Mouse (Mus musculus): Measurements from ENCODE around the gene En1.

En1 gene

DNA sequence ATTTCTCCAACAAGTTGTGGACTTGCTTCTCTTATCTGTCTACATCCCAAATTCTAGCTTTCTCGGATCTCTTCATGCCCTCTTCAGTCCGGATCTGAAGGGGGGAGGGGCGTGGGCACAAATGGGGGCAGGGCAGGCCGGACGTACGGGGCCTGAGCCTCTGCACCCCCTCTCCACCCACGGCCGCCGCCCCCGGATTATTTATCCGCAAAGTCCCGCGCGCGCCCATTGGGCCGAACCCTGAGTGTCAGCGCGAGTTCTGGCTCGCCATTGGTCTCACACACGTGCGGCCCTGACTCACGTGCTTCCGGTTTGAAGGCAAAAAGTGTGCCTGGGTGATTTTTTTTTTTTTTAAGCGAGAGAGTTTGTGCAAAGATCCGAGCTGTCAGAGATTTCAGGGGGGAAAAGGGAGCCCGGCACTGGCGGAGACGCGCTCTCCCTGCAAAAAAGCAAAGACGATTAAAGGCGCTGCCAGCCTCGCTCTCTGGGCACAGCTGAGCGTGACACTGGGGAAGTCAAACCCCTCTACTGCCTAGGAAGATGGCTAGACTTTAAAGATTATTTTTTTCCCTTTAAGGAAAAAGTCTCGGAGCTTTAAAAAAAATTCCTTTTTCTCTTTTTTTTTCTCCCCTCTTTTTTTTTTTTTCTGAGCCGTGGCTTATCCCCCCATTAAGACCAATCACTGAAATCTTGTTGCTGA lies at the start of gene En1:
TSS of gene En1 (plus strand) at position 388 of the 700 bp plus-strand sequence.
- in situ Hi-C loops (cut with MboI; ENCODE audit: low sequenced_read_pairs): no loop called here

- in situ Hi-C loops (cut with MboI; ENCODE audit: low sequenced_read_pairs): no loop called here
These were observed 45.0 kb upstream of the En1 start for GRCm38 (mm10) chr1:120556926-120557846.

GRCm38 (mm10) chr1:120558341-120559285 lies 43.6 kb upstream of the En1 start:
- in situ Hi-C loops (cut with MboI; ENCODE audit: low sequenced_read_pairs): no loop called here

- in situ Hi-C loops (cut with MboI; ENCODE audit: low sequenced_read_pairs): no loop called here
These were observed 42.3 kb upstream of the En1 start for GRCm38 (mm10) chr1:120559911-120560310.

- in situ Hi-C loops (cut with MboI; ENCODE audit: low sequenced_read_pairs): loop anchor here (10.0 to 25.0 kb wide), 2 partner anchors 603 to 806 kb away; no protein-coding TSS in a partner anchor
These were observed 20.9 kb upstream of the En1 start for GRCm38 (mm10) chr1:120581306-120581705.

GRCm38 (mm10) chr1:120585481-120585880 lies 16.7 kb upstream of the En1 start:
- in situ Hi-C loops (cut with MboI; ENCODE audit: low sequenced_read_pairs): loop anchor here (10.0 to 25.0 kb wide), 2 partner anchors 599 to 802 kb away; no protein-coding TSS in a partner anchor

- in situ Hi-C loops (cut with MboI; ENCODE audit: low sequenced_read_pairs): loop anchor here (10.0 to 25.0 kb wide), 2 partner anchors 598 to 801 kb away; no protein-coding TSS in a partner anchor
These were observed 15.6 kb upstream of the En1 start for GRCm38 (mm10) chr1:120586500-120587110.

DNA sequence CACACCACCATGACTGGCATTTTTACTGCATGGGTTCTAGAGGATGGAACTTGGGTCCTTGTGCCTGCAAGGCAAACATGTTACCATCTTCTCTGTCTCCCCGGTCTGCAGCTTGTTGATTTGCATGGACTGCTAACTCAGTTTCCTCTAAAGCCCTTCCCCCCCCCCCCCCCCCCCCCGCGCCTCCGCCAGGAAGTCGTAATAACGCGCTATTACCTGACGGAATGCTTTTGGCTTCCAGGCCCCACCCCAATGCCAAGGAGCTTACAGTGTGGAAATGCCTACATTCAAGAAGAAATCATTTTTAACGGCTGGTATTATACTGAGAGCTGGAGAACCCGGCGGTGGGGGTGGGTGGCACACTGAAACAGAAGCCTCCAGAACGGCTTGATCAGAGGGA lies 14.8 kb upstream of the En1 start:
- in situ Hi-C loops (cut with MboI; ENCODE audit: low sequenced_read_pairs): loop anchor here (10.0 to 25.0 kb wide), 2 partner anchors 597 to 800 kb away; no protein-coding TSS in a partner anchor

- in situ Hi-C loops (cut with MboI; ENCODE audit: low sequenced_read_pairs): loop anchor here (10.0 to 25.0 kb wide), 2 partner anchors 597 to 799 kb away; no protein-coding TSS in a partner anchor
These were observed 14.3 kb upstream of the En1 start for GRCm38 (mm10) chr1:120587960-120588359.

- in situ Hi-C loops (cut with MboI; ENCODE audit: low sequenced_read_pairs): loop anchor here (10.0 to 25.0 kb wide), 2 partner anchors 596 to 799 kb away; no protein-coding TSS in a partner anchor
These were observed 13.7 kb upstream of the En1 start for GRCm38 (mm10) chr1:120588362-120589027.

GRCm38 (mm10) chr1:120593236-120593919 lies 8.8 kb upstream of the En1 start:
- in situ Hi-C loops (cut with MboI; ENCODE audit: low sequenced_read_pairs): loop anchor here (25.0 kb wide), 1 partner anchor 794 kb away; no protein-coding TSS in a partner anchor

DNA sequence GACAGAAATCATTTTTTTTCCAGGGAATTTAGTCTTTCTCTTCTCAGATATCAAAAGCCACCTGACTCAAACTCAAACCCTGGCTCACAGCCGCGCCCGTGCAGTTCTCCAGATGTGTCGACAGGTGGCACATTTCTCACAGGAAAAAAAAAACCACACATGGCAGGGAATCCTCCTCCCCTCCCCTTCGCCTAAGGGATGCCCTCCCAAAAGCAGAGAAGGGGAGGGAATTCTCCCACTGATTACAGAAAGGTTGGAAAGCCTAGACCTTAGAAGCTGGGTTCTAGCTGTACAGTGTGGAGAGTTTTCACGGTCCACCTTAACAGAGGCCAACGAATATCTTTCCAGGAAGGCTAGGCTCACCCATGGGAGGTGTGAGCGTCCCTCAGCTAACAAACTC lies 7.6 kb upstream of the En1 start:
- in situ Hi-C loops (cut with MboI; ENCODE audit: low sequenced_read_pairs): loop anchor here (25.0 kb wide), 1 partner anchor 793 kb away; no protein-coding TSS in a partner anchor

DNA sequence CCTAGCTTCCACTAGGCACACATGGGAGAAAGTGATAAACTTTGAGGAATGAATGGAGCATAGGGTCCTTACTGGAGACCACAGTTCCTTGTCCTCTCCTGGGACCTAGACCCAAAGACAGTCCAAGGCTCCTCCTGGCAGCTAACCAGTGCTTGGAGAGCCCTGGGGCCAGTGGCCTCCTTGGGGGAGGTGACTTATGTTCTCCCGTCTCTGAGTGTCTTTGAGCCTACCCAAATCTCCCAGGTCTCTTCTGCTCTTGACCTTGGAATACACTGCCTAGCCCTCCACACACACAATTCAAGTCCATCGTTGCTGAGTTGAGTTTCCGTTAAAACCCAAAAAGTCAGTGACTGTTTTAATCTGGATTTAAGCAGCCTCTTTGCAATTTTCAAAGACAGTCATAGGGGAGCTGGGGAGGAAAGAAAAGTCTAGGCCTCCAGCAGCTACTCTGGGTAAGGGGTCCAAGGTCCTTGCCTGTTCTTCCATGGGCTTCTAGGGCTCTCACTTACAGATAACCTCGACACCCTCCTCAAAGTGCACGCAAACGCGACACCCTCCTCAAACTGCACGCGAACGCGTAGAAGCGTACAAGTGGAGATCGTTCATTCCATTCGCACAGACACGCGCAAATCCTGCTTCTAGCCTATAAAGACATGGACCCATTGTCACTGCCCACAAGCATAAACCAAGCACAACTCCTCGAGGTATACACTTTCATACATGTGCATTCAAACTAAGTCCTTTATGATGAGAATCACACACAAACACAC lies 6.6 kb upstream of the En1 start:
- in situ Hi-C loops (cut with MboI; ENCODE audit: low sequenced_read_pairs): loop anchor here (25.0 kb wide), 1 partner anchor 792 kb away; no protein-coding TSS in a partner anchor

- in situ Hi-C loops (cut with MboI; ENCODE audit: low sequenced_read_pairs): loop anchor here (25.0 kb wide), 1 partner anchor 791 kb away; no protein-coding TSS in a partner anchor
These were observed 5.9 kb upstream of the En1 start for GRCm38 (mm10) chr1:120596319-120596718.

GRCm38 (mm10) chr1:120596784-120597183 lies 5.4 kb upstream of the En1 start:
- in situ Hi-C loops (cut with MboI; ENCODE audit: low sequenced_read_pairs): loop anchor here (25.0 kb wide), 1 partner anchor 791 kb away; no protein-coding TSS in a partner anchor

GRCm38 (mm10) chr1:120597271-120597670 lies 4.9 kb upstream of the En1 start:
- in situ Hi-C loops (cut with MboI; ENCODE audit: low sequenced_read_pairs): loop anchor here (25.0 kb wide), 1 partner anchor 790 kb away; no protein-coding TSS in a partner anchor

DNA sequence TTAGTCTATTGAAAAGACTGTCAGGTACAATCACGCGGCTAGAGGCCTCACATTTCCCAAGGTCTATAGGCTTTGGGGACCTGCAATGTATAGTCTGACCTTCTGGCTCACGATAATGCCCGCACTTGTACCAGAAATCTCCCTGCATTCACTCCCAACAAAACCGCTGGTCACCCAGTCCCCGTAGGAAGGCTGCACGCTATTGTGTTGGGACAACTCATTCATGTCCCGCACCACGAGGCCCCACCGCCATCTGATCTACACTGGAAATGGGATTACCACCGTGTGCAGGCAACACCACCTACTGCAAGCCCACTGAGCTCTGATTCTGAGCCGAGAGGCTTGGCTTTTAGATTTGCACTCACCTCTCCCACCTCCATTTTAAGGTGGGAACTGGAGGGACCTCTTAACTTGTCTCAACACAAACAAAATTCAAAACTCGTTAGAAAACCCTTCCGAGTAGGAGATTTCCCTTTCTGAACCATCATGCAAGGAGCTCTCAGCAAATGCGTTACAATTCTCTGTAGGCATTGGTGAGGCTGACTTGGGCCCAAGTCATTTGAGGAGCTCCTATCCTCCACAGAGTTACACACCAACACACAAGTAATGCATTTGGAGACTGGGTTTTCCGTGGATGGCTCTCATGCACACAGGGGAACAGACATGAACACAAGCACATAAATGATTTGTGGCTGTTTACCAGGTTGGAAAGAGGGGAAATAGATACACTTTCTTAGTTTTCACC lies 3.9 kb upstream of the En1 start:
- in situ Hi-C loops (cut with MboI; ENCODE audit: low sequenced_read_pairs): loop anchor here (25.0 kb wide), 1 partner anchor 789 kb away; no protein-coding TSS in a partner anchor
